Mouse (Mus musculus): ENCODE data around the gene Zbtb9. TPM values are rescaled to one million over a fixed set of nuclear protein-coding genes. Genes with fewer than 3 reads are reported as not detected.
A peak's percentile ranks its signal among the peaks of the same experiment; 100 is the strongest.
"Not testable (repeated sequence)": the region's sequence is repeated elsewhere in the genome, so short reads cannot be mapped to it uniquely, and the experiment has no call there.

Zbtb9 gene
- total RNA-seq (2022), result 10 to 100 TPM in 1 of 4 experiments, 1 to 10 TPM in 3; 6.6 to 10.1 (median 9.0) TPM

GRCm38 (mm10) chr17:26972703-26973574, at the start of gene Zbtb9:
TSS of gene Zbtb9 (plus strand) at chr17:26973167.
- peak; percentile 95 for DNase-seq

- not testable (repeated sequence) for DNase-seq
Observed at GRCm38 (mm10) chr17:26925414-26925813, 47.6 kb upstream of the Zbtb9 start.

- DNase-seq, result not testable (repeated sequence)
Observed at GRCm38 (mm10) chr17:26931795-26932194, 41.2 kb upstream of the Zbtb9 start.

GRCm38 (mm10) chr17:26932839-26933398, 40.0 kb upstream of the Zbtb9 start, which contains the start of gene Phf1:
TSS of gene Phf1 (plus strand) at chr17:26933052.
- DNase-seq, result peak; percentile 95

- no peak for DNase-seq
Observed at GRCm38 (mm10) chr17:26933419-26933818, 39.5 kb upstream of the Zbtb9 start.

GRCm38 (mm10) chr17:26933885-26934827, 38.8 kb upstream of the Zbtb9 start:
- no peak for DNase-seq

- no peak for DNase-seq
Observed at GRCm38 (mm10) chr17:26935027-26935426, 37.9 kb upstream of the Zbtb9 start.

- no peak for DNase-seq
Observed at GRCm38 (mm10) chr17:26936453-26936852, 36.5 kb upstream of the Zbtb9 start.

- DNase-seq, result no peak
Observed at GRCm38 (mm10) chr17:26936921-26937695, 35.9 kb upstream of the Zbtb9 start.

- DNase-seq, result no peak
Observed at GRCm38 (mm10) chr17:26937883-26938695, 34.9 kb upstream of the Zbtb9 start.

- DNase-seq, result no peak
Observed at GRCm38 (mm10) chr17:26938731-26939130, 34.2 kb upstream of the Zbtb9 start.

GRCm38 (mm10) chr17:26939178-26939972, 33.6 kb upstream of the Zbtb9 start, which contains the start of gene Cuta:
TSS of gene Cuta (minus strand) at chr17:26939569.
- DNase-seq, result peak; percentile 100

- no peak for DNase-seq
Observed at GRCm38 (mm10) chr17:26939973-26940300, 33.0 kb upstream of the Zbtb9 start.

- DNase-seq, result no peak
Observed at GRCm38 (mm10) chr17:26941031-26941789, 31.8 kb upstream of the Zbtb9 start, which contains the start of gene Syngap1. TSS of gene Syngap1 (plus strand) at chr17:26941253.

- DNase-seq, result no peak
Observed at GRCm38 (mm10) chr17:26941841-26942570, 31.0 kb upstream of the Zbtb9 start.

GRCm38 (mm10) chr17:26945824-26946495, 27.0 kb upstream of the Zbtb9 start:
- no peak for DNase-seq

GRCm38 (mm10) chr17:26946567-26946966, 26.4 kb upstream of the Zbtb9 start:
- peak; percentile 80 for DNase-seq

All from adrenal gland, adult 8-10 months (tissue).